Mouse (Mus musculus) heart, embryonic 13.5 days (tissue): ENCODE results near the gene Lpcat3. TPM values are rescaled to one million over a fixed set of nuclear protein-coding genes. Genes with fewer than 3 reads are reported as not detected.

Source experiments
- ATAC-seq: fragments of 200-750 bp; cut with Nextera tagmentation; 2 replicates; pipeline ENCODE4 v1.8.0; 2017; ENCODE audit warnings: moderate TSS enrichment; ENCODE audit not compliant: insufficient number of reproducible peaks, low FRiP score, low TSS enrichment; ENCODE audit errors: extremely low read depth
- H3K27ac ChIP-seq: fragments of 300-500 bp; sonication (generic); replicated peaks from 2 replicates; pipeline ENCODE4 v1.5.1; 2015; ENCODE audit warnings: moderate library complexity, mild to moderate bottlenecking, inconsistent platforms
- H3K27me3 ChIP-seq: fragments of 300-500 bp; sonication (generic); replicated peaks from 2 replicates; pipeline ENCODE4 v1.6.1; 2015; ENCODE audit warnings: mild to moderate bottlenecking, inconsistent platforms
- H3K36me3 ChIP-seq: fragments of 300-500 bp; sonication (generic); 2 replicates; pipeline ENCODE4 v1.6.1; 2015; ENCODE audit warnings: mild to moderate bottlenecking, inconsistent platforms
- H3K4me1 ChIP-seq: fragments of 300-500 bp; sonication (generic); 2 replicates; pipeline ENCODE4 v1.6.1; 2015; ENCODE audit warnings: inconsistent platforms
- H3K4me2 ChIP-seq: fragments of 300-500 bp; sonication (generic); 2 replicates; pipeline ENCODE4 v1.6.1; 2015; ENCODE audit warnings: inconsistent platforms, mild to moderate bottlenecking, moderate library complexity
- H3K4me3 ChIP-seq: fragments of 300-500 bp; sonication (generic); 2 replicates; pipeline ENCODE4 v1.5.1; 2015; ENCODE audit warnings: moderate library complexity, mild to moderate bottlenecking, inconsistent platforms
- H3K9ac ChIP-seq: fragments of 300-500 bp; sonication (generic); 2 replicates; pipeline ENCODE4 v1.6.1; 2015; ENCODE audit warnings: inconsistent platforms, mild to moderate bottlenecking, moderate library complexity
- H3K9me3 ChIP-seq: fragments of 300-500 bp; sonication (generic); 2 replicates; pipeline ENCODE4 v1.6.1; 2016; ENCODE audit warnings: inconsistent platforms
- WGBS: fragments of 180-500 bp; shearing (Covaris S2); methylation state at CpG from one replicate; pipeline ENCODE4 v1.1.7; 2015; ENCODE audit warnings: mixed read lengths; 5-methylcytosine and 5-hydroxymethylcytosine counted together
- polyA plus RNA-seq: library from polyadenylated mRNA; unstranded; fragments of >200 nt; fragmentation: Nextera tagmentation; extraction: Ambion mirVana; gene quantifications from 2 replicates; pipeline ENCODE4 v1.2.1, GENCODE M21; 2015

Lpcat3 gene
- polyA plus RNA-seq, 1 experiment from 2014 or later = 44.1 TPM

GRCm38 (mm10) chr6:124661156-124661806 is 1.5 kb upstream of the Lpcat3 start:
- Histone ChIP-seq H3K4me1 (peaks cover 12% of the 10 kb centered on the region), H3K4me3 (no peak overlapping the region), H3K36me3 (peaks cover 5% of the 10 kb centered on the region), H3K4me2 (no peak overlapping the region), H3K9me3 (no peaks in the 10 kb centered on the region), H3K27me3 (no peaks in the 10 kb centered on the region), H3K9ac (no peak overlapping the region), H3K27ac (no peak overlapping the region)
- no peak for ATAC-seq
- WGBS = 87% methylated on average over 4 of the region's 4 CpGs

- Histone ChIP-seq H3K36me3 (peaks cover 5% of the 10 kb centered on the region), H3K27me3 (no peaks in the 10 kb centered on the region), H3K4me2 (peak overlapping the region; percentile 87), H3K9me3 (no peaks in the 10 kb centered on the region), H3K4me1 (peaks cover 12% of the 10 kb centered on the region), H3K27ac (peak overlapping the region; percentile 86), H3K9ac (peak overlapping the region; percentile 81), H3K4me3 (peak overlapping the region; percentile 82)
- ATAC-seq = no peak
- WGBS = 31% methylated on average over 6 of the region's 6 CpGs
These were observed 832 bp upstream of the Lpcat3 start for GRCm38 (mm10) chr6:124661995-124662394.

GRCm38 (mm10) chr6:124663424-124663795 is 583 bp downstream of the Lpcat3 start:
- Histone ChIP-seq H3K4me1 (peaks cover 12% of the 10 kb centered on the region), H3K36me3 (peaks cover 5% of the 10 kb centered on the region), H3K9me3 (no peaks in the 10 kb centered on the region), H3K27ac (peak overlapping the region; percentile 86), H3K9ac (peak overlapping the region; percentile 82), H3K27me3 (no peaks in the 10 kb centered on the region), H3K4me3 (peak overlapping the region; percentile 82), H3K4me2 (peak overlapping the region; percentile 87)
- 12% methylated on average over 13 of the region's 13 CpGs for WGBS
- no peak for ATAC-seq

GRCm38 (mm10) chr6:124664256-124664655 is 1.4 kb downstream of the Lpcat3 start:
- Histone ChIP-seq H3K9me3 (no peaks in the 10 kb centered on the region), H3K27me3 (no peaks in the 10 kb centered on the region), H3K4me3 (peak overlapping the region; percentile 82), H3K4me1 (peaks cover 12% of the 10 kb centered on the region), H3K27ac (no peak overlapping the region), H3K36me3 (peaks cover 5% of the 10 kb centered on the region), H3K9ac (no peak overlapping the region), H3K4me2 (peak overlapping the region; percentile 87)
- 78% methylated on average over 7 of the region's 7 CpGs for WGBS
- no peak for ATAC-seq

- no peak overlapping the region for H3K9ac ChIP-seq
These were observed 2.2 kb downstream of the Lpcat3 start for GRCm38 (mm10) chr6:124665011-124665410.

GRCm38 (mm10) chr6:124669234-124669859 is 6.5 kb downstream of the Lpcat3 start:
- no peak for ATAC-seq
- no peak overlapping the region for H3K27ac ChIP-seq
- H3K9ac ChIP-seq = no peak overlapping the region
- peaks cover 8% of the 10 kb centered on the region for H3K36me3 ChIP-seq
- peaks cover 8% of the 10 kb centered on the region for H3K4me1 ChIP-seq
- whole genome bisulfite sequencing = 72% methylated on average over 11 of the region's 11 CpGs
- no peak overlapping the region for H3K4me3 ChIP-seq
- no peaks in the 10 kb centered on the region for H3K27me3 ChIP-seq
- no peak overlapping the region for H3K4me2 ChIP-seq
- no peaks in the 10 kb centered on the region for H3K9me3 ChIP-seq

More at GRCm38 (mm10) chr6:124665011-124665410, 2.2 kb downstream of the Lpcat3 start:
- H3K27me3 ChIP-seq = no peaks in the 10 kb centered on the region
- WGBS = 94% methylated on average over 10 of the region's 10 CpGs
- H3K4me3 ChIP-seq = no peak overlapping the region
- H3K36me3 ChIP-seq = peaks cover 5% of the 10 kb centered on the region
- H3K4me1 ChIP-seq = peaks cover 12% of the 10 kb centered on the region
- H3K27ac ChIP-seq = no peak overlapping the region
- H3K9me3 ChIP-seq = no peaks in the 10 kb centered on the region
- no peak overlapping the region for H3K4me2 ChIP-seq
- no peak for ATAC-seq

GRCm38 (mm10) chr6:124670281-124670900 is 7.6 kb downstream of the Lpcat3 start:
- H3K9ac ChIP-seq = no peak overlapping the region
- no peak overlapping the region for H3K4me2 ChIP-seq
- no peak for ATAC-seq
- peaks cover 7% of the 10 kb centered on the region; the same call in 1 of the 2 replicates for H3K4me1 ChIP-seq
- H3K4me3 ChIP-seq = no peak overlapping the region
- no peak overlapping the region for H3K27ac ChIP-seq
- no peaks in the 10 kb centered on the region for H3K27me3 ChIP-seq
- 83% methylated on average over 7 of the region's 7 CpGs for WGBS
- no peaks in the 10 kb centered on the region for H3K9me3 ChIP-seq
- peaks cover 18% of the 10 kb centered on the region for H3K36me3 ChIP-seq

GRCm38 (mm10) chr6:124672100-124672499 is 9.3 kb downstream of the Lpcat3 start:
- WGBS = 48% methylated on average over 6 of the region's 6 CpGs
- no peak overlapping the region for H3K4me3 ChIP-seq

GRCm38 (mm10) chr6:124673619-124674018 is 10.8 kb downstream of the Lpcat3 start:
- Histone ChIP-seq H3K9ac (no peak overlapping the region), H3K27ac (no peak overlapping the region), H3K4me1 (peaks cover 7% of the 10 kb centered on the region; the same call in 1 of the 2 replicates), H3K4me2 (no peak overlapping the region), H3K36me3 (peaks cover 14% of the 10 kb centered on the region), H3K4me3 (no peak overlapping the region), H3K27me3 (no peaks in the 10 kb centered on the region), H3K9me3 (no peaks in the 10 kb centered on the region)
- ATAC-seq = no peak
- WGBS = 88% methylated on average over 9 of the region's 9 CpGs

More at GRCm38 (mm10) chr6:124672100-124672499, 9.3 kb downstream of the Lpcat3 start:
- Histone ChIP-seq H3K27me3 (no peaks in the 10 kb centered on the region), H3K4me1 (peaks cover 7% of the 10 kb centered on the region; the same call in 1 of the 2 replicates), H3K36me3 (peaks cover 14% of the 10 kb centered on the region), H3K9ac (no peak overlapping the region), H3K27ac (no peak overlapping the region), H3K4me2 (no peak overlapping the region), H3K9me3 (no peaks in the 10 kb centered on the region)
- no peak for ATAC-seq

- H3K9me3 ChIP-seq = no peaks in the 10 kb centered on the region
- 92% methylated on average over 7 of the region's 7 CpGs for WGBS
These were observed 11.8 kb downstream of the Lpcat3 start for GRCm38 (mm10) chr6:124674591-124674990.

GRCm38 (mm10) chr6:124676171-124676570 is 13.3 kb downstream of the Lpcat3 start:
- no peak for ATAC-seq
- peaks cover 14% of the 10 kb centered on the region for H3K36me3 ChIP-seq
- H3K4me1 ChIP-seq = peaks cover 7% of the 10 kb centered on the region; the same call in 1 of the 2 replicates
- 82% methylated on average over 6 of the region's 6 CpGs for WGBS
- no peaks in the 10 kb centered on the region for H3K9me3 ChIP-seq
- H3K9ac ChIP-seq = no peak overlapping the region
- H3K4me3 ChIP-seq = no peak overlapping the region
- H3K4me2 ChIP-seq = no peak overlapping the region
- H3K27ac ChIP-seq = no peak overlapping the region
- no peaks in the 10 kb centered on the region for H3K27me3 ChIP-seq

More at GRCm38 (mm10) chr6:124674591-124674990, 11.8 kb downstream of the Lpcat3 start:
- ATAC-seq = no peak
- no peak overlapping the region for H3K27ac ChIP-seq
- no peak overlapping the region for H3K4me2 ChIP-seq
- peaks cover 7% of the 10 kb centered on the region; the same call in 1 of the 2 replicates for H3K4me1 ChIP-seq
- H3K27me3 ChIP-seq = no peaks in the 10 kb centered on the region
- H3K36me3 ChIP-seq = peaks cover 14% of the 10 kb centered on the region
- H3K4me3 ChIP-seq = no peak overlapping the region
- no peak overlapping the region for H3K9ac ChIP-seq
